Mouse (Mus musculus): Measurements from ENCODE around the gene Syt10.
"Not testable (repeated sequence)": the region's sequence is repeated elsewhere in the genome, so short reads cannot be mapped to it uniquely, and the experiment has no call there.

Gene Syt10

GRCm38 (mm10) chr15:89841364-89842017 is at the start of gene Syt10:
Gene Syt10 (minus strand): TSS chr15:89841860.
- DNase-seq (ENCODE audit: low spot score): no peak

- DNase-seq (ENCODE audit: low spot score): no peak
Measured at GRCm38 (mm10) chr15:89883799-89884198, 42.1 kb upstream of the Syt10 start.

- no peak for DNase-seq (ENCODE audit: low spot score)
Measured at GRCm38 (mm10) chr15:89878981-89879380, 37.3 kb upstream of the Syt10 start.

GRCm38 (mm10) chr15:89816098-89816497 is 25.6 kb downstream of the Syt10 start:
- no peak for DNase-seq (ENCODE audit: low spot score)

- no peak for DNase-seq (ENCODE audit: low spot score)
Measured at GRCm38 (mm10) chr15:89804478-89804877, 37.2 kb downstream of the Syt10 start.

GRCm38 (mm10) chr15:89779928-89780327 is 61.7 kb downstream of the Syt10 start:
- no peak for DNase-seq (ENCODE audit: low spot score)

- not testable (repeated sequence) for DNase-seq (ENCODE audit: low spot score)
Measured at GRCm38 (mm10) chr15:89766016-89766415, 75.6 kb downstream of the Syt10 start.

GRCm38 (mm10) chr15:89733611-89734010 is 108.0 kb downstream of the Syt10 start:
- DNase-seq (ENCODE audit: low spot score): no peak

Measured in MN1 (cell line).